Mouse (Mus musculus): ENCODE measurements around the gene Tex14. TPM values are rescaled to one million over a fixed set of nuclear protein-coding genes. Genes with fewer than 3 reads are reported as not detected.

Tex14 gene
- total RNA-seq, 2 experiments from 2014 or later = 0.10 to 0.68 TPM

DNA sequence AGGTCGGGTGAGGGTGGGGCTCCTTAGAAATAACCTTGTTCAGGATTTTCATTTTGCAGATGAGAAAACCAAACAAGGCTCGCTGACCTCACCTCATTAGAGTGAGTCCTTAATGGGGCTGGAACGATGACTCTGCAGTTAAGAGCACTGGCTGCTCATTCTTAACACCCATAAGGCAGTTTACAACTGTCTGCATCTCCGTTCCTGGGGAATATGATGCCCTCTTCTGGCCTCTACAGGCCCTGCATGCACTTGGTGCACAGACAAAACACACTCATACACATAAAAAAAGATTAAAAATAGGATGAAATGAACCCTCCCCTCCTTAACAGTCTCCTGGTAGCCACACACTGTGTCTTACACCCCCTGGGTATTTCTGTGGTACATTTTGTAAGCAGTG is 123.1 kb downstream of the Tex14 start:
- DNase-seq (ENCODE audit: low spot score in 2 of 2) = no peak
- intact Hi-C loops (cut with DNase I) = no loop called here

- intact Hi-C loops (cut with DNase I) = no loop called here
- DNase-seq (ENCODE audit: low spot score in 2 of 2) = no peak
Measured at GRCm38 (mm10) chr11:87531695-87532094, 126.8 kb downstream of the Tex14 start.

GRCm38 (mm10) chr11:87542285-87542684 is 137.4 kb downstream of the Tex14 start:
- intact Hi-C loops (cut with DNase I) = no loop called here
- DNase-seq (ENCODE audit: low spot score in 2 of 2) = no peak

- no peak for DNase-seq (ENCODE audit: low spot score in 2 of 2)
- intact Hi-C loops (cut with DNase I) = no loop called here
Measured at GRCm38 (mm10) chr11:87542906-87543305, 138.0 kb downstream of the Tex14 start.

- no peak for DNase-seq (ENCODE audit: low spot score in 2 of 2)
- intact Hi-C loops (cut with DNase I) = no loop called here
Measured at GRCm38 (mm10) chr11:87553342-87553741, 148.5 kb downstream of the Tex14 start.

- DNase-seq (ENCODE audit: low spot score in 2 of 2) = no peak
- intact Hi-C loops (cut with DNase I) = no loop called here
Measured at GRCm38 (mm10) chr11:87554386-87554785, 149.5 kb downstream of the Tex14 start.

DNA sequence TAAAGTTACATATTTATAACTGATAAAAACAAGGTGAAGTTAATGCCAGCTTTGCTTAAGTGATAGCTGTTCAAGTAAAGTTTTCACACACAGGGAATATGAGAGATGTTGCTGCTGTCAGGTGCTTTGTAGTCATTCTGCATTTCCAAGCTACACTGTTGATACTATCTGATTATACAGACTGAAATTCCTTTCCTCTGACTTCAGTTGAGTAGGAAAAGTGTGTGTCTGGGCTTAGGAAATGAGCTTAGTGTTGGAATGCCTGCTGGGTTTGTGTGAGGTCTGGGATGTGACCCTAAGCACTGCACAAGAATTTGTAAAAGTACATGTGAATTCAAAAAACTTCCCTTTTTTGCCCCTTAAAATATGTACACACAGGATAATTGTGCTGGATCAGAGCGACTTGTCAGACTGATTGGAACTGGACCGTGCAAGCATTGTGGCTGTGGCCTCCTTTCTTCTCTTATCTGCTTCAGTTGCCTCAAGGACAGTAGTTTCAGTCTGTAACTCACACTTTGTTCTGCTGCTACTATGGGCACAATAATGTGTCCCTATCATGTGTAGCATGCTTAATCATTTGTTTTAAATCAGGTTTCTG is 150.3 kb downstream of the Tex14 start:
- intact Hi-C loops (cut with DNase I) = no loop called here
- no peak for DNase-seq (ENCODE audit: low spot score in 2 of 2)

GRCm38 (mm10) chr11:87561208-87561607 is 156.3 kb downstream of the Tex14 start:
- intact Hi-C loops (cut with DNase I) = no loop called here
- DNase-seq (ENCODE audit: low spot score in 2 of 2) = no peak

- no peak for DNase-seq (ENCODE audit: low spot score in 2 of 2)
- intact Hi-C loops (cut with DNase I) = no loop called here
Measured at GRCm38 (mm10) chr11:87566501-87566900, 161.6 kb downstream of the Tex14 start, which contains the start of gene Gm11492. Gene Gm11492 (plus strand): TSS chr11:87566653.

GRCm38 (mm10) chr11:87568255-87568953 is 163.5 kb downstream of the Tex14 start, which contains the start of gene Sept4:
Gene Sept4 (plus strand): TSS chr11:87568903.
- intact Hi-C loops (cut with DNase I) = no loop called here
- DNase-seq (ENCODE audit: low spot score in 2 of 2) = no peak

DNA sequence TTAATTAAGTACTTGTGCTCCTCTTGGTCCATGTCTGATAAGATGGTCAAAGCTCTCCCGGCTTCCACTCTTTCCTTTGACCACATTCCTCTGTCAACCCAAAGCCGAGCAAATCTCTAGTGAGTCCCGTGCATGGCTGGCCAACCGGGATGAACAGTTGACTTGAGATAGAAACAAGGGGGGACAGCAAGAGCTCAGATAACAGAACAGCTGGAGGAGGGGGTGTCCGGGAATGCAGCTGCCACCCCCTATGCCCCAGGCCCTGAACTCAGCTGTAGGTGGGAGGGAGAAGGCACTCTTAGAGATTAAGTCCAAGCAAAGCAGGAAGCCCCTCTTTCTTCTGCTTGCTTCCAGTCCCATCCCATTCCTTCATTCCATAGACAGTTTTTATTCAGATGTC is 165.9 kb downstream of the Tex14 start:
- intact Hi-C loops (cut with DNase I) = no loop called here
- DNase-seq (ENCODE audit: low spot score in 2 of 2) = no peak

- DNase-seq (ENCODE audit: low spot score in 2 of 2) = no peak
- intact Hi-C loops (cut with DNase I) = no loop called here
Measured at GRCm38 (mm10) chr11:87571361-87571950, 166.6 kb downstream of the Tex14 start.

DNA sequence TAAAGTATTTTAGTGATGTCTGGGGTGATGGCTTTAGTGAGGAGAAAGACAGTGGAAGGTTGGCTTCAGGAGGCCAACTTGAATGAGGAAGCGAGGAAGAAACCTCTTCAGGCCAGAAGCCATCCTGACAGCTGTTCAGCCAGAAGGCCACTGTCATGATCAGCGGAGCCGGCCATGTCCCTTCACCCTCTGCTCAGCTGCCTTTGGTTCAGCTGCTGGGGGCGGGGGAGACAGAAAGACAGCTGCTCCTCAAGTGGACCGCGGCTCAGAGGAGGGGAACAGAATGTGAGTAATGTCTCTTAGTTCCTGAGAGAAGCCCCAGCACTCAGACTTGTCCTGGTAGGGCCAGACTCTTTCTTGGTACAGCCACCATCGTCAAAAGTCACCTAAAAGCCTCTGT is 168.9 kb downstream of the Tex14 start:
- intact Hi-C loops (cut with DNase I) = no loop called here
- DNase-seq (ENCODE audit: low spot score in 2 of 2) = no peak

DNA sequence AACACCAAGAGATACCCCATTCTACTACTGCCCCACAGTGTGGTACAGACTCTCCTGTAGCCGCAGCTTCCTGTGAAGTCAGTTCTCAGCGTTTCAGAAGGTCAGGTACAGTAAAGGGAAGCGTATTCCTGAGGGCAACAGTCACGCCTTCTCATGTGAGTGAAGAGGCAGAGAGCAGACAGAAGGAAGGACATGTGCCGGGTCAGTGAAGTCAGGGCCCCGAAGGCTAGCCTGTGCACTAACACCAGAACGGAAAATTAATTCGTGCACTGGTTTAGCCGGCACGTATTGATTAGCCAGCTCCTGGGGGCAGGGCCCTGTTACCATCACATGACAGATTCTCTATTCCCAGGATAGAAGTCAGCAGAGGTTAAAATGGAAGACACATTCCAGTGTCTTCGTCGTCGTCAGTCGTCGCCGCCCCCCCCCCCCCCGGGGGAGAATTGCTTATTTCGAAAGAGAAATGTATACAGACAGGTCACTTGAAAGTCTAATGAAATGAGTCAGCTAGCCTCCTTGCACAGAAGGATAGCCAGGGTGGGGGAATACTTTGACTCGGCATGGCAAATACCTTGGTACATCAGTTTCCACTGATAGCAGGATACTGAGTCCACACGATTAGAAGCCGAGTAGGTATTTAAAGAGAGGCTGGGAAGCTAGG is 169.8 kb downstream of the Tex14 start:
- intact Hi-C loops (cut with DNase I) = no loop called here
- no peak for DNase-seq (ENCODE audit: low spot score in 2 of 2)

DNA sequence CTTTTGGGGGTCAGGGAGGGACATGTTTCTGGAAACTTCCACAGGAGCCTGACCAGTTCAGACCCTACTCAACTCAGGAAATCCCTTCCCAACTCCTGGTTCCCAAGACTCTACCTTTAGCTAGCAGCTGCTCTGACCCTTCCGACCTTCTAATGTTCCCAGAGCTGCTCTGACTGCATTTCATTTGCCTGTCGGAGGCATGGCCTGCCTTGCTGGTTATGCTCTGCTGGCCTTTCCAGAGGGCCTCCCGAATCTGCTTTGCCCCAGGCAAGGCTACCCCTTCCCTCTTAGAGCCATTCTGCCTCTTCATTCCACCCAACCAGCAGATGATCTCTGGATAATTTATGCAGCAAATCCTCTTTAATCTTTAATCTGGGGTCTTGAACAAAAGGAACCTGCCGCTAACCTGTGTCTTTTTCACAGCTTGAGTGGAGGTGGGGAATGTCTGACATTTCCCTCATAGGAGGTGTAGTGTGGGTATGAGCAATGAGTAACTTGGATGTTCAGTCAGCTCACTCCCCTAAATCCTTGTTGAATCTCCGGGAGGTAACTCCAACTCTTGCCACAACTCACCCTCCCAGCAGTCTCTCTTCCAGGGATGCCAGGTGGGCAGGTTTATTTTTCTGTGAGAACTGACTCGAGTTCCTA is 172.9 kb downstream of the Tex14 start:
- intact Hi-C loops (cut with DNase I) = no loop called here
- DNase-seq (ENCODE audit: low spot score in 2 of 2) = no peak

- DNase-seq (ENCODE audit: low spot score in 2 of 2) = peak; percentile 72 to 78
- intact Hi-C loops (cut with DNase I) = no loop called here
Measured at GRCm38 (mm10) chr11:87578249-87578962, 173.5 kb downstream of the Tex14 start.

- peak in 1 of 2 experiments; percentile 32 for DNase-seq (ENCODE audit: low spot score in 2 of 2)
- intact Hi-C loops (cut with DNase I) = no loop called here
Measured at GRCm38 (mm10) chr11:87578963-87579601, 174.2 kb downstream of the Tex14 start.

DNA sequence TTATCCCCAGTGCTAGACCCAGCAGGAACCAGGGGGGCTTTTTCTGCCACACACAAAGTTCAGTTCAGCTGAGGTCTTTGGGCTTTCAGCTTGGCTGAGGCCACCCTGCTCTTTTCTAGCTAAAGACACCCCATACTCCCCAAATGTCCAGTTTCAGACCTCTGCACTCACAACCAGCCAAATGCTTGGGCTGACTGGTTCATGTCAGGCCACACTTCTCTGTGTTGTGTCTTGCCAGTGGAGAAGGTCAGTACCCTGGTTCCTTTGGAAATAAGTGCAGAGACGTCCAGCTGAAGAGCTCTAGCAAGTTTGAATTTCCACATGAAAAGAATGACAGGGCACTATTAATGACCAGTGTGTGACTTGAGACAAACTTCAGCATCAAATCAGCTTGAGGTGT is 174.8 kb downstream of the Tex14 start:
- intact Hi-C loops (cut with DNase I) = no loop called here
- DNase-seq (ENCODE audit: low spot score in 2 of 2) = no peak

- DNase-seq (ENCODE audit: low spot score in 2 of 2) = no peak
- intact Hi-C loops (cut with DNase I) = no loop called here
Measured at GRCm38 (mm10) chr11:87580543-87581085, 175.7 kb downstream of the Tex14 start.
